Mouse (Mus musculus) heart, adult 8-10 months (tissue): ENCODE results near the gene Sbk3. TPM values are rescaled to one million over a fixed set of nuclear protein-coding genes. Genes with fewer than 3 reads are reported as not detected.
"Not testable (repeated sequence)": the region's sequence is repeated elsewhere in the genome, so short reads cannot be mapped to it uniquely, and the experiment has no call there.

Experiments used
- DNase-seq: peaks from one replicate; pipeline ENCODE4 v3.0.0; 2022; ENCODE audit warnings: low spot score
- total RNA-seq, 4 experiments: library from RNA; stranded (reverse); gene quantifications; 2 replicates each; pipeline ENCODE4 v1.2.4; 2022

Gene Sbk3
- total RNA-seq: 10 to 100 TPM; 28.3 to 70.4 (median 46.3) TPM

DNA sequence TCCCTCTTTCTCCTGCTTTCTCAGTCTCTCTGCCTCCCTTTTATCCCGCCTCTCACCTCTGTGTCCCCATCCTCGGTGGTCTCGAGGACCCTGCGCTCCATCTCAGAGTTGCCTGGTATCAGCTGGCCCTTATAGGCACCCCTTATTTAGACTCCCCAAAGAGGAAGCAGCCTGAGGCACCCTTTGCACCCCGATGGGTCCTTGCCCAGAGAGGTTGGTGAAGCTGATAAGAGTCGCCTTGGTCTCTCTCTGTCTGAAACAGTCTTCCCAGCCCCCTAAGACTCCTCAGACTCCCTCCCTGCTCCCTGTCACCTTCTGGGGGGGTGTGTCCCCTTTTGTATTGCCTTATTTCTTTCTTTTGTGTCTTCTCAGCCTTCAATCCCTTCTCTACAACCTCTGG, at the start of gene Sbk3:
TSS of gene Sbk3 (minus strand) at position 101 of the 400 bp plus-strand sequence.
- no peak for DNase-seq

DNA sequence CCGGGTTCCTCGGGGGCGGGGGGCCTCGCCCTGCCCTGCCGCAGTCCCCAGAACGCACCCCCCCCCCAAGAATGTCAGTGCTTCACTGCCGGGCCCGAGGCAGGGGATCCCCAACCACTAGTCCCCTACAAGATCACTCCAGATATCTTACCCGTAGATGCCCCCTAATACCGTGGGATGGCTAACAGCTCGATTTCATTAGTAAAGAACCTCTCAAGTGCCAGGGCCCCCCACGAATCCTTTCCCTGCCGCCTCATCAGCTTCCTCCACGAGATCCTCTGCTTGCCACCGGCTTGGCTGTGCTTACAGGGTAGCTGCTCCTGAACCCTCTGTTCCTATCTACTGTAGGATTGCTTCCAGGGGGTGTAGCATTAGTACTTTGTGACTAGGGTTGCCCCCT, 49.7 kb upstream of the Sbk3 start:
- DNase-seq: no peak

DNA sequence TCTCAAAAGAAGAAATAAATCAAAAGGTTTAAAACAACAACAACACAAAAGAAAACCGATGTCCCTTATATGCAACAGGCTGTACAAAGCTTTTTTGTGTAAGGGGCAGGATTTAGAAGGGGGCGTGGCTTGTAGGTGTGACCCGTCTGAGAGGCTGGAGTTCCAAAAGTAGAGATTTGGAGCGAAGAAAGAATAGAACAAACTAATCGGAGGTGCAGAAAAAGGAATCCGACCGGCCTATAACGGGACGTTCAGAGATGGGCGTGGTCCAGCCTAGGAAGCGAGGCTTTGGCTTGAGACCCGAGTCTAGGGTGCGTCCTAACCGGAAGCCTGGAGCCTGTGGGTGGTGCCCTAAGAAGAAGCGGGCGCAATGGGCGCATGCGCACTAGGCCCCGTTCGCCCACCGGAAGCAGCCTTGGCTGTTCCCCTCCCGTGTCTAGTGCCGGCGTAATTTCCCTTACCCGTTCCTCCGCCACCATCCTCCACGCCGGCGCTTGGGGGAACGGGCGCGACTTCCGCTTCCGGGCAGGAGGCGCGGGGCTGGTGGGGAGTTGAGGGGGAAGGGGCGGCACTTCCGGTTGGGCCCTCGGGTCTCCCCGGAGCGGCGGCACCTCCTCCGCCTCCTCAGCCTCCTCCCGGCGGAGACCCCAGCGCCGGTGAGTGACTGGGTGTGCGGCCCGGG, 49.2 kb upstream of the Sbk3 start, which contains the start of the genes Zfp865 and Ccdc106:
TSS of gene Zfp865 (plus strand) at position 377 of the 682 bp plus-strand sequence.
TSS of gene Ccdc106 (plus strand) at position 554 of the 682 bp plus-strand sequence.
- peak; percentile 99 for DNase-seq

DNA sequence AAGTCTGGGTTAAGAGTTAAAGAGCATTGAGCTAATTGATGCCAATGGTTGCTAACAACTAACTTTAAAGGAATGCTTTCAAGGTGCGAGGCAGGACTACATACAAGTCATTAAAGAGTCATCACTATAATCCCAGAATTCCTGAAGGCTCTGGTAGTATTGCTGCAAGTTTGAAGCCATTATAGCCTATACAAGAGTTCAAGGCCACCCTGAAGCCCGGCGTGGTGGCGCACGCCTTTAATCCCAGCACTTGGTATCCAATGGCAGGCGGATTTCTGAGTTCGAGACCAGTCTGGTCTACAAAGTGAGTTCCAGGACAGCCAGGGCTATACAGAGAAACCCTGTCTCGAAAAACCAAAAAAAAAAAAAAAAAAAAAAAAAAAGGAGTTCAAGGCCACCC, 48.6 kb upstream of the Sbk3 start:
- DNase-seq: not testable (repeated sequence)

DNA sequence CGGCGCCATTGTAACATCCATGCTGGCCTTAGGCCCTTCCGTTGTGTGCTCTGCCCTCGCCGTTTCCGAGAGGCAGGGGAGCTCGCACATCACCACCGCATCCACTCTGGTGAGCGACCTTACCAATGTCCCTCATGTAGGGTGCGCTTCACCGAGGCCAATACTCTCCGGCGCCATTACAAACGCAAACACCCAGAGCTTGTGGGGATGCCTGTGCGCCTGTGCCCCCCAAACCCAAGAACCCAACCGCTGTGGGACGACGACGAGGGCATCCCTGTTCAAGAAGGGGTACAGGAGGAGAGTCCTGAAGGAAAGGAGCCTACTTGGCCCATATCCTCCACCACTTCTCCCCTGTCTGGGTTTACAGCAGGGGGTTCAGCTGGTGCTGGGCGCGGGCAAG, 47.0 kb upstream of the Sbk3 start:
- DNase-seq: no peak

DNA sequence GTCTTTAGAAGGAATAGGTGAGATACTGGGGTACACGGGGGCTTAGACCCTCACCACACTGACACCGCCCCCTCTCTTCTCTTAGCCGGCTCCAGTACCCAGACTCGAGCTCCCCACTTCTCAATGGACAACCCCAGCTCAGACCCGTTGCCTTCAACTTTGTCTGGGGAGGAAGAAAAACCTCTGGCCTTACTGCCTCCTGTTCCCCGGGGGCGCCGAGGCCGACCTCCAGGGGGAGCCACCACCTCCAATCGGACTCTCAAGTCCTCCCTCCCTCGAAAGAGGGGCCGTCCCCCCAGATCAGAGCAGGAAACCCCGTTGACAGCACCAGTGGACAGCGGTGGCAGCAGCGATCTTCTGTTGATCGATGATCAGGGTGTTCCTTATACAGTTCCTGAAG, 46.4 kb upstream of the Sbk3 start:
- no peak for DNase-seq

DNA sequence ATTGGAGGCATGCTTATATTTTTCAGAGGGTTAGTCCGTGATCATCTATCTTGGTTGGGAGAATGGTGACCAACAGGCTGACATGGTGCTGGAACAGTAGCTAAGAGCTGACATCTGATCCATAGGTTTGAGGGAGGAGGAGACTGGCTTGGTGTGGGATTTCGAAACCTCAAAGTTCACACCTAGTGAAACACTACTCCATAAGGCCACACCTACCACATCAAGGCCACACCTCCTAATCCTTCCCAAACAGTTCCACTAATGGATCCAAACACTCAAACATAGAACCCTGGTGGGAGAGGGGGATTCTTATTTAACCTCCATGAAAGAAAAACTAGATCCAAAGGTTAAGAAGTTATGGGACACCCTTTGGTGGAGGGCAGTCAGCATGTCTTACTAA, 46.0 kb upstream of the Sbk3 start:
- DNase-seq: no peak

DNA sequence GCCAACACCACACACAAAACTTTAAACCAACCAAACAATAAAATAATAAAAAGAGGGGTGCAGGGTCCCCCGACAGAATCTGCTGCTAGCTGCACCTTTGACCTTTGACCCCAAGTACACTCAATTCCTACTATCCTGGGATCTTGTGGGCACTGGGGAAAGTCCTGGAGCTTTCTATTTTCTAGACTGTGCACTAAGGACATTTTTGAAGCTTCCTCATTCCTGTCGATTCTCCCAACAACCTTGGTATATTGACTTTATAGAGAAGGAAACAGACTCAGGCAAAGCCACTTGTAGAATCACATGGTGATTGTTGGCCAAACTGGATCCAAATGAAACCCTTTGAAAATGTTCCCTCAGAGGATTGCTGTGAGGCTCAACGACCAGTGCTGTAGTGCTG, 45.1 kb upstream of the Sbk3 start:
- no peak for DNase-seq

DNA sequence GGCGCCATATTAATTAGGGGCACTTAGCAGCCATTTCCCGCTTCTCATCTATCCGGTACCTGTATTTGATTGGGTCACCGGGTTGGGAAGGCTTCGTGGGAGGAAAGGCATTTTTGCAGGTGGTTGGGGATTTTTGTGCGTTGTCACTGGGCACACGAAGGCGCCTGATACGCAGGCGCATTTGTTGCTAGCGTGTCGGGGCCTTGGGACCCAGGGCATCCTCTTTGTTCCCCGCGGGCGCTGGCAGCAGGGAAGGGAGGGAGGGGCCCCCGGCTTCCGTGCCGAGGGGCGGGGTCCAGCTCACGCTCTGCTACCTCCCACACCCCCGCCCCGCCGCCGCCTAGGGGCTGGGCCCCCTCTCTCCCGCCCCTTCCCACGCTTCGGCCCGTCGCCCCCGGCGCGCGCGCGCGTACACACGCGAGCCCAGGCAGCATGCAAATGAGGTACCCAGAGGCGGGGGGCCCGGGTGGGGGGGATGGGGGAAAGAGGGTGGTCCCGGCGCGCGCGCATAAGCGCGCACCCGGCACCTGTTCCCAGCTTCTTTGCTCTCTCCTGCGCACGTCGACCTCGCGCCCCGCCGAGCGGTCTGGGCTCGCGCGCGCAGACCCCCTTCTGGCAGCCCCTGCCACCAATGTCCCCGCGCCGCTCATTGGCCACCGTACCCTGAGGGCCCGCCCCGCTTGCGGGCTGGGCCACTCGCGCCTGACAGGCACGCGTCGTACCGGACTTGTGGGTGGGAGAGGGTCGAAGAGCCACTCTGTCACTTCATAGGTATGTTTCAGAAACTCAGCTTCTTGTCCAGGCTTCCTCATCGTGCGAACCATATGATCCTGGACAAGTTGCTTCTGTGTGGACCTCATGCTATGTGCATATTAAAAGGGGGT, 44.4 kb upstream of the Sbk3 start, which contains the start of gene Gm44973:
TSS of gene Gm44973 (plus strand) at position 379 of the 884 bp plus-strand sequence.
- DNase-seq: peak; percentile 92

DNA sequence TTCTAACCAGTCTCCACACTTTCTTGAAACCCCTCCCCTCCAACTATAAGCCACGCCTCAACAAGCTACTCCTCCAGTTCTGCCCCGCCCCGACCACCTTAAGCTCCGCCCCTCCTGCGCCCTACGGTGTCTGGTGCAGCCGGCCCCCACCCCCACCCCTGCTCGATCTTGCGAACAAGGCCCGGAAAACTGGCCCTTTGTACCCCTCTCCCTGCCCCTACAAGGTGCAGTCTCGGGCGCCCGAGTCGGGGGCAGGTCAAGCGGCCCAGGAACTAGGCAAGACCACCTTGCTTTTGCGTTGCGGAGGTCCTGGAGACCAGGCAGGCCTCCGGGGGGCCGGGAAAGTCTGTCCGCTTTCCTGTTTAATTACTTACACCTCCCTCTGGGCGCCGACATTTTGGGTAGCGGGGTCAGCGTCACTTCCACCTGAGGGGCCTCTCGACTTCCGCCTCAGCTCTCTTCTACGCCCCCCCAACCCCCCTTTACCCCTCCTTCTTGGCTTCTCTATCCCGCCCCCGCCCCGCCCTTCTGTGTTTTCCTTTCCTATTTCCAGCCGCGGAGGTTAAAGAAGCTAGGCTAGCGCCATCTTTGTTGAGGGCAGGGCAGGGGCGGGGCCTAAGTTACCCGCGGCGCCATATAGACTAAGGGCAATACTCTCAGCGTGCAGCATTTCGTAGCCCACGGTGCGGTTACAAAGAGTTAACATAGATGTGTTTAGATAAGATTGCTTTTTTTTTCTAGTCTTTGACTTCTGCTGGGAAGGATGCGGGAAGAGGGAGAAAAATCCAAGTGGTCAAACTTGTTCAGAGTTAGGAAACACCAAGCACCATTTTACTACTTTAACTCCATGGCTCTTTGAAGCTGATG, 43.5 kb upstream of the Sbk3 start, which contains the start of the genes Zfp524 and Fiz1:
TSS of gene Zfp524 (plus strand) at position 165 of the 867 bp plus-strand sequence.
TSS of gene Fiz1 (minus strand) at position 447 of the 867 bp plus-strand sequence.
- DNase-seq: peak; percentile 98

DNA sequence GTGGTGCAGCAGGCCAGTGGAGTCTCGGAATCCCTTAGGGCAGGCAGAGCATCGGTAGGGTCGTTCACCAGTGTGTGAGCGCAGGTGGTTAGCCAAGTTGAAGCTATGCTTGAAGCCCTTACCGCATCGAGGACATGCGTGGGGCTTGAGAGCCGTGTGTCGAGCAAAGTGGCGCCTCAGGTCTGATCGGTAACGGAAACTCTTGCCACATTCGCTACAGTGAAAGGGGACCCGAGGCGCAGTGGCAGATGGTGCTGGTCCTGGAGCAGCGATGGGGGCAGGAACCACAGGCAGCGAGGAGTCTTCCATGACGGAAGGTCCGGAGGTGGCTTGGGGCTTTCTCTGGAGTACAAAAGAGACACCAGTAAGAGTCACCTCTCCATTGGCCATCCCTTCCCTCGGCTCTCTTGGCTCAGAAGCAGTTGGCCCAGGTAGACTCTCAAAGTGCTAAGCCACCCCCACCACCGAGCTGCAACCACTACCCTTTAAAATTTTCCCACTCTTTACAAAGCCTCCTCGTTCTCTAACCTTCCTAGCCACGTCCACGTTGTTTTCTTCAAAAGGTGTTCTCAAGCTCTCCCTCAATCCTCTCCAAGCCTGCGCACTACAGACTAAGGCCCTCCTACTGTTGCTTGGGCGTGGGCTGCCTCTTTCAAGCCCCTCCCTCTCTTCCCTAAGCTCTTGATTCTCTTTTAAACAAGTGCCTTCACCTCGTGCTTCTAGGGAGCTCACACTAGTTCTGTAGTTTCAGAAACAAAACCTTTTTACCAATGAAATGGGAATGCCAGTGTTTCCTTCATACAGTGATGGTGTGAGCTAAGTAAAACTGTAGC, 41.9 kb upstream of the Sbk3 start:
- no peak for DNase-seq

DNA sequence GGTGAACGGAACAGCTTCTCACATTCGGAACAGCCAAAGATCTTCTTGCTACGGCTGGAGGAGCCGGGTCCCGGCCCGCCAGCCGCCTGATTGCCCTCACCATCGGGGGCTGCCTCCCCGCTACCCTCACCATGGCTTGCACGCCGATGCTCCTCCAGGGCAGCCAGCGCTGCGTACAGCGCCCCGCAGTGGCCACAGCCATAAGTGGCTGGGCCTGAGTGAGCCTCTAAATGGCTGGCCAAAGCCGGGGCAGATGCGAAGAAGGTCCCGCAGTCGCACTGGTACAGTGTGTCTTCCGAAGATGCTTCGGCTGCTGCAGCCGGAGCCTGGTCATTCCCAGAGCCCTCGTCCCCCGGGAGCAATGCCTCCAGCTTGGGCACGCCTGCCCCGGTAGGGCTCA, 37.3 kb upstream of the Sbk3 start:
- no peak for DNase-seq

DNA sequence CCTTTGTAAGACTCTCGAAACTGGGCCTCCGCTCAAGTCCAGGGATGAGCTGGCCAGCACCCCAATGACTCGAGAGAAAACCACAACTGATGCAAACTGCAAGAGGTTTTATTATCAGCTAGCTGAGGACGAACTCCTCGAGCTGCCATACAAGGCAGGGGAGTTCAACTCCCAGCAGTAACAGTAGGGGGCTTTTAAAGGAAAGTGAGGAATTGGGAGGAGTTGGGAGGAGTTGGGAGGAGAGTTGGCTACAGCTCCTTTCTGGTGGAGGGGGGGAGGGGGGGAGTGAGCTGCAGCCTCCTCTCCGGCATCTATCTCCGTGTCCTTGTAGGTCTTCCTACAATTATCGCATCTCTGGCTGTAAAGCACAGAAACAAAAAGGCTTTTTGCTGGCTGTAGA, 31.9 kb upstream of the Sbk3 start:
- not testable (repeated sequence) for DNase-seq

DNA sequence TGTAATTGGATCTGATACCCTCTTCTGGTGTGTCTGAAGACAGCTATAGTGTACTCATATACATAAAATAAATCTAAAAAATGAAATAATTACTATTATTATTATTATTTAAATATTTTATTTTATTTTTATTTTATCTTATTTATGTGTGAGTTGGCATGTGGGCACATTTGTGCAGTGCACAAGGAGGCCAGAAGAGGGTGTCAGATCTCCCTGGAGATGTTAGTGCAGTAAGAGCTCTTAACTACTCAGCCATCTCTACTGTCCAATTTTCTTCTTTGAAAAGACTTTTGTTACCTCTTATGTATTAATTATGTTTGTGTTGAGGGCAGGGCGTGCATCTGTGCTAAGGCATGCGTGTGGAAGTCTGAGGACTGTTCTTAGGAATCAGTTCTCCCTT, 28.9 kb upstream of the Sbk3 start:
- no peak for DNase-seq

DNA sequence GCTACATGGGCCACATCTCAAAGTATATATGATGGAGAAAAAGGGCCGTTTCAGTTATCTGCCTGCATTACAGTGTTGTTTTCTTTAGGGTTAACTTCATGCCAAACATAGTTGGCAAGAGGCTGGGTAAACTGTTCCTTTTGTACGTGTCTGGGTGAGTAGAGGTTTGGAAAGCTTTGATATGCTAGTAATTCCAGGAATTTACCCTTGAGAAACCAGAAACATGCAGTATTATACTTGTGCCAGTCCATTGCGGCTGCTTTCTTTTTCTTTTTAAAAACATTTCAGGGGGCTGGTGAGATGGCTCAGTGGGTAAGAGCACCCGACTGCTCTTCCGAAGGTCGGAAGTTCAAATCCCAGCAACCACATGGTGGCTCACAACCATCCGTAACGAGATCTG, 26.0 kb upstream of the Sbk3 start:
- no peak for DNase-seq

DNA sequence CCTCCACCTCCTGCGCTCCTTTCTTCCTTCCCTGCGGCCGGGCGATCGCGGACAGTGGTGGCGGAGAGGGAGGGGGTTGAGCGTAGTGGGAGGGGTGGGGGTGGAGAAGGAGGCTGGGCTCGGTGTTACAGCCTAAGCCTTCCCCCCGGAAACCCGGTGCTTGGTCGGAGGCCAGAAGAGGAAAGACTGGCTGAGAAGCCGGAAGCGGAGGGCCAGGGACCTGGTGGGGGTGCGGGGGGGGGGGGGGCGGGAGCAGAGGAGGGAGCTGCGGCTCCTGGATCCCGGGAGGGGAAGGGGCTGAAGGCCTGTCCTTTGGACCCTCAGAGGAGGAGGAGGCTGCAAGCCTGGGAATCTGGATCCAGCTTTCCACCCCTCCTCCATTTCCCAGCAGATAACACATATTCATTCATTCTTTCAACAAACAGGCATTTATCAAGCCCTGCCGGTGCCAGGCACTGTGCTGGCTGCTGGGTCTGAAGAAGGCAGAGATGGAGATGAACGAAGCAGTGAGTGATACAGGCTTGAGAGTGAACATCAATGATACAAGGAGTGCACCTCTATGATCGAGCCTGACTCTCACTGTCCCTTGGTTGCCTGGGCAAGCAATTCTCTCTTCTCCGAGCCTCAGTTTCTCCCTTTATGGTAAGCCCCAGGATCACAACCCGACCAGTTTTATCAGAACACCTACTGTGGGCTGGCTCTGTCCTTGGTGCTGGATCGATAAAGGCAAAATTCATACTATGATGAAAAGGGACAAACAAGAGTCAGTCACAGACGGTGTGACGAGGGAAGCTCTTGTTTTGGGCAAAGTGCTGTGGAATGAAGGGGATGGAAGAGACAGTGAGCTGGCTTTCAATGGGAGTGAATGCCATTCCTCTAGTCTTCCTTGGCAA, 25.3 kb upstream of the Sbk3 start, which contains the start of gene Zfp579:
TSS of gene Zfp579 (minus strand) at position 156 of the 893 bp plus-strand sequence.
- DNase-seq: peak; percentile 88

DNA sequence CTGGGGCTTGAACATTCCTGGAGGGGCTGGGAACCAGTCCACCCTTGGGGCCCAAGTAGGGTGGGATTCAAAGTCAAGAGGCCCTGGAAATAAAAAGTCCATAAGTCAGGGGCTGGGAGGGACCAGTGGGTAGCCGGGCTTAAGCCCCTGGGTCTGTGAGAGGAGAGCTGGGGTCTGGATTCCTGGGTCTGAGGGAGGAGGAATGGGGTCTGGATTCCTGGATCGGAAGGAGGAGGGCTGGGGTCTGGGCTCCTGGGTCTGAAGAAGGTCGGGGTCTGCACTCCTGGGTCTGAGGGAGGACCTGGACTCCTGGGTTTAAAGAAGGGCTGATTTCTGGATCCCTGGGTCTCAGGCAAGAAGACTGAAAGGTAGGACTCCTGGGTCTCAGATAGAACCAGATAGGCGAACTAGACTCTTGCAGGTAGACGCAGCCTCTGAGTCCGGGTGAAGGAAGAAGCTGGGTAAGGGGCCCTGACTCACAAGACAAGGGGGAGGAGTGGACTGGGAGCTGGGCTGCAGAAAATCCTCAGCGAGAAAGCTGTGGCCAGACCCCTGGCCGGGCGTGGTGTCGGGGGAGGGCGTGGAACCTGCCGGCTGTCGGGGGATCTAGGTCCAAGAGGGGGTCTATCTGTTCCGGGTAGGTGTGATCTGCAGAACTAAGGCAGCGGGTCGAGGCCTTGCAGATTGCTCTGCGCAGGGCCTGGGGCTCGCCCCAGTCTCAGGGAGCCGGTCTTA, 24.5 kb upstream of the Sbk3 start:
- peak; percentile 16 for DNase-seq

DNA sequence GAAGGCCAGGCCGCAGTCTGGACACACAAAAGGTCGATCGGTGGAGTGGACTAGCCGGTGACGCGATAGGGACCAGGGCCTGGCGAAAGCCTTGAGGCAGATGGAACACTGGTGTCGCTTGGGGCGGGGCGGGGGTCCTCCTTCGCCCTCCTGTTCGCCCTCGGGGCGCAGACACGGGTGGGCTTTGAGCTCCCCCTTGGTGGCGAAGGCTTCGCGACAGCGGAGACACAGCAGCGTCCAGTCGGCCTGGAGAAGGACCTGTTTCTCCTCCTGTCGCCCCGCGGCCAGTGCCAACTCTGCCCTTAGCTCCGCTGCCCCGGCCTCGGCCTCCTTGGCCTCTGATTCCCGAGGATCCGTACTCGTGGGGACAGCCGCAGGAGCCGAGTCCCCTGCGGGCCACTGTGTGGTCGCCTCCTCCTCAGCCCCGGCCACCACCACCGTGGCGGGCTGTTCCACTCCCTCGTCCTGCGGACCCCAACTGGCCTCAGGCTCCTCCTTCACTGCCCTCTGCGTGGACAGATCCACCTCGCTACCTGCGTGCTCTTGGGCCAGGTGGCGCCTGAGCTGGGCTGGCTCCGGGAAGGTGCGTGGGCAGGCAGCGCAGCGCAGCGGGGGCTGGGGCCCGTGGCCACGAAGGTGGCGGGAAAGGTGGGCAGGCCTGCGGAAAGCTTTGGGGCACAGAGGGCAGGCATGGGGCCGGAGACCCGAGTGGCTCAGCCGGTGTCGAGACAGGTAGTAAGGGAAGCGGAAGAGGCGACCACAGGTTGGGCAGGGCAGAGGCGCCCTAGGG, 23.2 kb upstream of the Sbk3 start:
- DNase-seq: no peak
